Mouse (Mus musculus): Measurements from ENCODE around the gene Klhdc4. TPM values are rescaled to one million over a fixed set of nuclear protein-coding genes. Genes with fewer than 3 reads are reported as not detected.

Gene Klhdc4
- polyA plus RNA-seq, 1 experiment from 2014 or later, result 38.5 TPM

- Histone ChIP-seq H3K36me3 (ENCODE audit: control insufficient read depth, insufficient read depth, low read length) (peaks cover 11% of the 10 kb centered on the region; the same call in 1 of the 2 replicates), H3K27ac (ENCODE audit: low read length) (no peak overlapping the region), H3K27me3 (ENCODE audit: control insufficient read depth, insufficient read depth, low read length) (no peaks in the 10 kb centered on the region), H3K9ac (replicated peaks; ENCODE audit: low read depth, low read length) (no peak overlapping the region), H3K4me1 (ENCODE audit: control insufficient read depth, insufficient read depth, low read length) (no peaks in the 10 kb centered on the region), H3K4me2 (replicated peaks; ENCODE audit: low read depth, low read length) (no peak overlapping the region), H3K9me3 (ENCODE audit: control insufficient read depth, low read depth, low read length) (no peaks in the 10 kb centered on the region), H3K4me3 (ENCODE audit: low read depth, low read length) (no peak overlapping the region)
- WGBS, result 63% methylated on average over 4 of the region's 4 CpGs
- no peak for ATAC-seq (ENCODE audit: insufficient number of reproducible peaks, insufficient read depth, low FRiP score, low read depth)
These were observed 36.7 kb downstream of the Klhdc4 start for GRCm38 (mm10) chr8:121792627-121793026.

GRCm38 (mm10) chr8:121792159-121792558 lies 37.2 kb downstream of the Klhdc4 start:
- ATAC-seq (ENCODE audit: insufficient number of reproducible peaks, insufficient read depth, low FRiP score, low read depth), result no peak
- no peaks in the 10 kb centered on the region for H3K27me3 ChIP-seq (ENCODE audit: control insufficient read depth, insufficient read depth, low read length)
- H3K4me3 ChIP-seq (ENCODE audit: low read depth, low read length), result no peak overlapping the region
- no peaks in the 10 kb centered on the region for H3K9me3 ChIP-seq (ENCODE audit: control insufficient read depth, low read depth, low read length)
- H3K27ac ChIP-seq (ENCODE audit: low read length), result no peak overlapping the region
- H3K4me1 ChIP-seq (ENCODE audit: control insufficient read depth, insufficient read depth, low read length), result no peaks in the 10 kb centered on the region
- H3K4me2 ChIP-seq (replicated peaks; ENCODE audit: low read depth, low read length), result no peak overlapping the region
- WGBS, result 70% methylated on average over 7 of the region's 7 CpGs
- H3K36me3 ChIP-seq (ENCODE audit: control insufficient read depth, insufficient read depth, low read length), result peaks cover 11% of the 10 kb centered on the region; the same call in 1 of the 2 replicates
- no peak overlapping the region for H3K9ac ChIP-seq (replicated peaks; ENCODE audit: low read depth, low read length)

- 83% methylated on average over 8 of the region's 8 CpGs for WGBS
- Histone ChIP-seq H3K27me3 (ENCODE audit: control insufficient read depth, insufficient read depth, low read length) (no peaks in the 10 kb centered on the region), H3K27ac (ENCODE audit: low read length) (no peak overlapping the region)
These were observed 40.6 kb downstream of the Klhdc4 start for GRCm38 (mm10) chr8:121788786-121789185.

GRCm38 (mm10) chr8:121786542-121786941 lies 42.8 kb downstream of the Klhdc4 start:
- Histone ChIP-seq H3K36me3 (ENCODE audit: control insufficient read depth, insufficient read depth, low read length) (no peaks in the 10 kb centered on the region), H3K4me3 (ENCODE audit: low read depth, low read length) (no peak overlapping the region), H3K27ac (ENCODE audit: low read length) (no peak overlapping the region), H3K9ac (replicated peaks; ENCODE audit: low read depth, low read length) (no peak overlapping the region), H3K4me1 (ENCODE audit: control insufficient read depth, insufficient read depth, low read length) (no peaks in the 10 kb centered on the region), H3K4me2 (replicated peaks; ENCODE audit: low read depth, low read length) (no peak overlapping the region), H3K9me3 (ENCODE audit: control insufficient read depth, low read depth, low read length) (no peaks in the 10 kb centered on the region), H3K27me3 (ENCODE audit: control insufficient read depth, insufficient read depth, low read length) (no peaks in the 10 kb centered on the region)
- ATAC-seq (ENCODE audit: insufficient number of reproducible peaks, insufficient read depth, low FRiP score, low read depth), result no peak
- WGBS, result 46% methylated on average over 10 of the region's 10 CpGs

More at GRCm38 (mm10) chr8:121788786-121789185, 40.6 kb downstream of the Klhdc4 start:
- Histone ChIP-seq H3K9ac (replicated peaks; ENCODE audit: low read depth, low read length) (no peak overlapping the region), H3K4me1 (ENCODE audit: control insufficient read depth, insufficient read depth, low read length) (no peaks in the 10 kb centered on the region), H3K36me3 (ENCODE audit: control insufficient read depth, insufficient read depth, low read length) (no peaks in the 10 kb centered on the region), H3K4me2 (replicated peaks; ENCODE audit: low read depth, low read length) (no peak overlapping the region), H3K9me3 (ENCODE audit: control insufficient read depth, low read depth, low read length) (no peaks in the 10 kb centered on the region), H3K4me3 (ENCODE audit: low read depth, low read length) (no peak overlapping the region)
- no peak for ATAC-seq (ENCODE audit: insufficient number of reproducible peaks, insufficient read depth, low FRiP score, low read depth)

- no peak overlapping the region for H3K27ac ChIP-seq (ENCODE audit: low read length)
- H3K4me1 ChIP-seq (ENCODE audit: control insufficient read depth, insufficient read depth, low read length), result peaks cover 5% of the 10 kb centered on the region; the same call in 1 of the 2 replicates
- no peaks in the 10 kb centered on the region for H3K9me3 ChIP-seq (ENCODE audit: control insufficient read depth, low read depth, low read length)
- no peaks in the 10 kb centered on the region for H3K27me3 ChIP-seq (ENCODE audit: control insufficient read depth, insufficient read depth, low read length)
- no peak overlapping the region for H3K4me3 ChIP-seq (ENCODE audit: low read depth, low read length)
- H3K9ac ChIP-seq (replicated peaks; ENCODE audit: low read depth, low read length), result no peak overlapping the region
- no peak for ATAC-seq (ENCODE audit: insufficient number of reproducible peaks, insufficient read depth, low FRiP score, low read depth)
- WGBS, result 61% methylated on average over 5 of the region's 5 CpGs
- no peak overlapping the region for H3K4me2 ChIP-seq (replicated peaks; ENCODE audit: low read depth, low read length)
- no peaks in the 10 kb centered on the region for H3K36me3 ChIP-seq (ENCODE audit: control insufficient read depth, insufficient read depth, low read length)
These were observed 46.9 kb downstream of the Klhdc4 start for GRCm38 (mm10) chr8:121782493-121782892.

- WGBS, result 92% methylated on average over 12 of the region's 12 CpGs
- H3K4me2 ChIP-seq (replicated peaks; ENCODE audit: low read depth, low read length), result no peak overlapping the region
- no peaks in the 10 kb centered on the region for H3K9me3 ChIP-seq (ENCODE audit: control insufficient read depth, low read depth, low read length)
- ATAC-seq (ENCODE audit: insufficient number of reproducible peaks, insufficient read depth, low FRiP score, low read depth), result no peak
- no peak overlapping the region for H3K27ac ChIP-seq (ENCODE audit: low read length)
- no peaks in the 10 kb centered on the region for H3K36me3 ChIP-seq (ENCODE audit: control insufficient read depth, insufficient read depth, low read length)
- H3K4me1 ChIP-seq (ENCODE audit: control insufficient read depth, insufficient read depth, low read length), result peaks cover 5% of the 10 kb centered on the region; the same call in 1 of the 2 replicates
- H3K4me3 ChIP-seq (ENCODE audit: low read depth, low read length), result no peak overlapping the region
- H3K27me3 ChIP-seq (ENCODE audit: control insufficient read depth, insufficient read depth, low read length), result no peaks in the 10 kb centered on the region
- H3K9ac ChIP-seq (replicated peaks; ENCODE audit: low read depth, low read length), result no peak overlapping the region
These were observed 55.5 kb downstream of the Klhdc4 start for GRCm38 (mm10) chr8:121773876-121774275.

GRCm38 (mm10) chr8:121770845-121771752 lies 58.3 kb downstream of the Klhdc4 start:
- Histone ChIP-seq H3K9ac (replicated peaks; ENCODE audit: low read depth, low read length) (no peak overlapping the region), H3K27me3 (ENCODE audit: control insufficient read depth, insufficient read depth, low read length) (no peaks in the 10 kb centered on the region), H3K4me2 (replicated peaks; ENCODE audit: low read depth, low read length) (no peak overlapping the region), H3K27ac (ENCODE audit: low read length) (no peak overlapping the region), H3K4me3 (ENCODE audit: low read depth, low read length) (no peak overlapping the region), H3K4me1 (ENCODE audit: control insufficient read depth, insufficient read depth, low read length) (no peaks in the 10 kb centered on the region), H3K9me3 (ENCODE audit: control insufficient read depth, low read depth, low read length) (no peaks in the 10 kb centered on the region), H3K36me3 (ENCODE audit: control insufficient read depth, insufficient read depth, low read length) (no peaks in the 10 kb centered on the region)
- ATAC-seq (ENCODE audit: insufficient number of reproducible peaks, insufficient read depth, low FRiP score, low read depth), result no peak
- WGBS, result 35% methylated on average over 19 of the region's 19 CpGs

- no peak for ATAC-seq (ENCODE audit: insufficient number of reproducible peaks, insufficient read depth, low FRiP score, low read depth)
- H3K36me3 ChIP-seq (ENCODE audit: control insufficient read depth, insufficient read depth, low read length), result no peaks in the 10 kb centered on the region
- no peaks in the 10 kb centered on the region for H3K4me1 ChIP-seq (ENCODE audit: control insufficient read depth, insufficient read depth, low read length)
- no peak overlapping the region for H3K4me2 ChIP-seq (replicated peaks; ENCODE audit: low read depth, low read length)
- no peak overlapping the region for H3K27ac ChIP-seq (ENCODE audit: low read length)
- no peaks in the 10 kb centered on the region for H3K9me3 ChIP-seq (ENCODE audit: control insufficient read depth, low read depth, low read length)
- H3K27me3 ChIP-seq (ENCODE audit: control insufficient read depth, insufficient read depth, low read length), result no peaks in the 10 kb centered on the region
- no peak overlapping the region for H3K9ac ChIP-seq (replicated peaks; ENCODE audit: low read depth, low read length)
- WGBS, result 82% methylated on average over 2 of the region's 2 CpGs
- no peak overlapping the region for H3K4me3 ChIP-seq (ENCODE audit: low read depth, low read length)
These were observed 59.7 kb downstream of the Klhdc4 start for GRCm38 (mm10) chr8:121769621-121770020.

Data from stomach, embryonic 14.5 days (tissue).